Mouse (Mus musculus) kidney, adult 2 months (tissue): ENCODE measurements around the gene Cd99l2.

Experiments
- CTCF ChIP-seq: fragments of 200-500 bp; conservative IDR thresholded peaks from 2 replicates; pipeline ENCODE4 v1.5.1; 2011; ENCODE audit warnings: low read depth, mild to moderate bottlenecking, control low read depth, low read length, moderate library complexity, mixed read lengths; ENCODE audit not compliant: insufficient read depth, insufficient read length
- POLR2A ChIP-seq: fragments of 200-500 bp; IDR thresholded peaks from one replicate; pipeline ENCODE4 v1.6.1; 2011; ENCODE audit warnings: low read depth, low read length, control low read depth

- TF ChIP-seq CTCF (no peak), POLR2A (no peak)
Observed at GRCm38 (mm10) chrX:71482244-71482643, 10.4 kb downstream of the Cd99l2 start.
